Mouse (Mus musculus): ENCODE measurements around the gene P2ry2. TPM values are rescaled to one million over a fixed set of nuclear protein-coding genes. Genes with fewer than 3 reads are reported as not detected.

Gene P2ry2
- total RNA-seq, 1 experiment from 2014 or later, result 5.0 TPM

DNA sequence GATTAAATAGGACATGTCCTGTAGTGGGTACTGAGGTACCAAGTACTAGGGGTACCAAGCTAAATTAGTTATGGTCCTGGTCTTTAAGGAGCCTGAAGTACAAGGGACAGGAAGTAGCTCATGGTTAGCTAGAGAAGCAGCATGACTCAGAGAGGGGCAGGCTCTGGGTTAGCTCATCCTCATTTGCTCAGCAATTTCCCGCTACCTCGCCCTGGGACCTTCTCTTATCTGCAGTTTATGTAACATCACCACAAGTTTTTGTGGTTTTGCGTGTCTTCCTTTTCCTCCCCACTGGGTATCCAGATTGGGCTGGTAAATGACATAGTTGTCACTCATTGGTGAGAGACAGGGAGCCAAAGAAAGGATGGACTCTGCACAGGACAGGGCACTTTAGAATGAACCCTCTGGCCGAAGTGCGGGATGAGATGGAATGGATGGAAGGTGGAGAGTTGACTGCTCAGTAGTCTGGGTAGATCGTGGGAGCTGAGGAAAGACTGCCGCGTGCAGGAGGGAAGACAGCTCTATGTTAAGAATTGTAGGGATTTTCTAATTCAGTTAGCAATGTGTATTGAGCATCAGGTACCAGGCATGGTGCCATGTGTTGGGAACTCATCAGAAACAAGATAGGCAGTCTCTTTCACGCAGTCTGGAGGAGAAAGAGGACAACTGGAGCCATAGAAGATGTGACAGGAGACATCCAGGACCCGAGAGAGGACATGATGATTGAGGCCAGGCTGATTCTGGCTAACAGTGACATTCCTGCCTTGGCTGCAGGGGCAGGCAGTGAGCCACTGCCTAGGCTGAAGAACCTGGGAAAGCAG lies 15.2 kb upstream of the P2ry2 start:
- DNase-seq, result no peak

- DNase-seq, result no peak
Observed at GRCm38 (mm10) chr7:101026836-101027235, 14.2 kb upstream of the P2ry2 start.

DNA sequence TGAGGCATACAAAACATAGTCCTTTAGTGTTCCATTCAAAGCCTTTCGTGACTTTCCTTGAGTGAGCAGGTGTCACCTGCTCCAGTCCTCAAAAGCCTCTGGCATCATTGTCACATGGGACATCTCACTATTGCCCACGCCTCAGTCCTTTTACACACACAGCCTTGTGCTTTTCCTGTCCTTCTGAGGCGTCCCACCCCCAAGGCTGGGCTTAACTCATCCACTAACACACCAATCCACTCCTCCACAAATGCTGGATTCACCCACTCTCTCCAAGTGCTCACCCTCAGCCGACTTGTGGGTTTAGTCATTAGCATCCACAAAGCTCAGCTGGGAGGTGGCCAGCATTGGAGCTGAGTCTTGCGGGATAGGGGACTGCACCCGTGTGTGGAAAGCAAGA lies 4.8 kb upstream of the P2ry2 start:
- DNase-seq, result no peak

GRCm38 (mm10) chr7:101017021-101017461 lies 4.4 kb upstream of the P2ry2 start:
- no peak for DNase-seq

GRCm38 (mm10) chr7:101014985-101015384 lies 2.3 kb upstream of the P2ry2 start:
- no peak for DNase-seq

DNA sequence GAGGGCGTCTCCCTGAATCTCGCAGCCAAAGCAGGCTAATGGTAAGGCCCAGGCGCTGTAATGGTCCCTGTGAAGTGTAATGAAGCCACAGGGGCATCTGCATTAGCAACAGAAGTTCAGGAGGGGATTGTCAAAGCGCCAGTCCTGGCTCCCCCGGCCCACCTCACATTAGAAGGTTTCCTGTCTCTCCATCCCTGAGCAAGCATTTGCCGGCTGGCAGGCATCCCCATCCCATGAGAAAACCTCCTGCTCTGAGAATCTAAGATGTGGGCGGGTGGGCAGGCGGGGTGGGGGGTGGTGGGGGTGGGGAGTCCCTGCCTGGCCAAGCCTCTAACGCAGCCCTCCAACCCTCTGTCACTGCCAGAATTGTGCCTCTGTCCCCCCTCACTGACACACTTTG lies 1.4 kb upstream of the P2ry2 start:
- DNase-seq, result no peak

GRCm38 (mm10) chr7:101011681-101012367 lies 842 bp downstream of the P2ry2 start:
- peak; percentile 76 for DNase-seq

GRCm38 (mm10) chr7:101010741-101011140 lies 1.9 kb downstream of the P2ry2 start:
- no peak for DNase-seq

DNA sequence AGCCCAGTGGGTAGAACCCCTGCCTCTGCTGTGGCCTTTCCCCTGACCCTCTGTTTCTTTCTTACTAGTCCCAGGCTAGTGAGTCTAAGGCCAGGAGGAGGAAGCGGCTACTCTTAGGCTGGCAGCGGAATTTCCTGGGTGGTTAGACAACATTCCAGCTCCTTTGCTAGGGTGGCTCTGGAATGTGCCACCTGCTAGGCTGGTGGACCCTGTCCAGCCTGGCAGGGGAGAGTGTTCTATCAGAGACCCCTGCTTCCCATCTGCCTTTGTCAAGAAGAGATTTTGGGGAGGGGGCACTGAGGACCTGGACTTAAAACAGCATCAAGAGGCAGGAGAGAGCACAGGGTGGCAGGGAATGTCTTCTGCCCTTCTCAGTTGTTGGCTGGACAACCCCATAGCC lies 6.5 kb downstream of the P2ry2 start:
- no peak for DNase-seq

DNA sequence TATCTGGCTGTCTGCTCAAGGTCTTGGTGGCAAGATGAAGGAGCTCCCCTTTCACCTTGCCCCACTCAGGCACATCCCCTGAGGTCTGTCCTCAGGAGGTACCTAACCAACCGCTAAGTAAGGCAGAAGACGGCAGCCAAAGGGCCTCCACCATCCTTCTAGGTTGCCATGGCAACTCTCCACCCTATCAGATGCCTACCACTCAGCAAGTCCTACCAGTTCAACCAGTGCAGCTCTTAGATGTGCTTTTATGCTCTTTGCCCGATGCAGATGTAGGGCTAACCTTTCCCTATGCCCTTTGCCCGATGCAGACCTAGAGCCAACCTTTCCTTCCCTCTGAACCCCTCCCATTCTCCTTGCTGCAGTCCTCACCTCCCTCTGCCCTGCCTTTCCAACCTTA lies 7.5 kb downstream of the P2ry2 start:
- no peak for DNase-seq

DNA sequence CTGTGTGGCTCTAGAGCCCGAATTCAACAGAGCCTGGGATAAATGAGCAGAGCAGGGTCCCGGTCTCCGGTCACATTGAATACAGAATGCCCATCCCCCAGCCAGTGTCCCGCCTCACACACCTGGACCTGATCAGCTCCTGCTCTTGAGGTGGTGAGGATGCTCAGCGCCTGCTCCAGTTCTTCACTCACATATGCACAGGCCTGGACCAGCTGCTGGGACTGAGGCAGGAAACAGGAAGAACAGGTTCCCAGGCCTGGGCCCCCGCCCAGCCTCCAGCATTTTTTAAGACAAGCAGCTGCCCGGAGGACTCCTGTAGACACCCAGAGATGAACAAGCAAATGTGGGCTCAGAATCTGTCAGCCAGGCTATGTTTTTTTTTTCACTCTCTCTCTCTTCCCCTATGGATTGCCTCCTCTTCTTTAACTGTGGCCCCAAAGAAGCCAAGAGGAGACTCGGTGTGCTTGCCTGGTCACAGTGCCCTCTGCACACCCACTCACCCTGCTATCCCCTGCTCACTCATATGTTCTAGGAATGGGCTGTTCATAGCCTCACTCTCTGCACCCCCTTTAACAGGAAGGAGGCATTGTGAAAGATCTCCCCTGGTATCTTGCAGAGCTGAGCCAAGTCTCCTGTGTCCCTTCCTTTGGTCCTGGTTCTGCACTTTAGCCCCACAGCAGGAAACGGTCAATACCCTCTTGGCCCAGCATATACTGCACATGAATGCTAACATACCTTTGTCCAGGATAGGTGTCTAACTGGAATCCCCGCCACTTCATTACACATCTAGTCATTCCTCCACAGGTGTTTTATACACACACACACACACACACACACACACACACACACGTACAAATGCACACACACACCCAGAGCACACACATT lies 9.0 kb downstream of the P2ry2 start:
- no peak for DNase-seq

DNA sequence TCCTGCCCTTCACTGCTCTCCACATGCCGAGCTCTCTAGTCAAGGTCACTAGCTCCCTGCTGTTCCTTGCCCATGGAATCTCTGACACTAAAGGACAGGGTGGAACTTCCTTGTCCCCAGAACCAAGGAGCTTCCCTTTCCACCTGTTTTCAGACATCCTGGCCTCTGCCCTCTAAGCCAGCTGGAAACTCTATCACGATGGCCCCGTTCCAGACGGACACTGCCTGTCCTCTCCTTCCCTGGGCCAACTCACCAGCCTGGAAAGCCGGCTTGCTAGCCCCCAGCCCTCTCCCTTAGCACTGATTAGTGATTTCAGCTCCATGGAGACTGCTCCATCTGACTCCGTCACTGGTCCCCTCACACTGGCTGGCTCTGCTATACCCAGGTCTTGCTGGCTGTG lies 10.4 kb downstream of the P2ry2 start:
- DNase-seq, result peak; percentile 24

DNA sequence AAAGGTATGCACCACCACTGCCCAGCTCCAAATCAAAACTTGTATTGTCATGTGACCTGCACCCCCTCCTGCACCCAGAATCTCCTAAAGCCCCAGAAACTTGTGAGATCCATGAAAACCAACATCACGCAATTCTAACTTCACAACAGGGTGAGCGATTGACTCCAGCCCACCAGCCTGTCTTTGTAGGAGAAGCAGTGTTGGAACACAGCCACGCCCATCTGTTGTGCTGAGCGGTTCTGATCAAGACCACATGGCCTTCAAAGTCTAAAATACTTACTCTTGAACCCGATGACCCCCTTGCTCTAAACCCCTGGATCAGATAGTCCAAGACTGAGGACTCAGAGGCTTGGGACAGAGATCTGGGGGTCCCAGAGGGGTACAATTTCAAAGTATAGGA lies 13.0 kb downstream of the P2ry2 start:
- no peak for DNase-seq

DNA sequence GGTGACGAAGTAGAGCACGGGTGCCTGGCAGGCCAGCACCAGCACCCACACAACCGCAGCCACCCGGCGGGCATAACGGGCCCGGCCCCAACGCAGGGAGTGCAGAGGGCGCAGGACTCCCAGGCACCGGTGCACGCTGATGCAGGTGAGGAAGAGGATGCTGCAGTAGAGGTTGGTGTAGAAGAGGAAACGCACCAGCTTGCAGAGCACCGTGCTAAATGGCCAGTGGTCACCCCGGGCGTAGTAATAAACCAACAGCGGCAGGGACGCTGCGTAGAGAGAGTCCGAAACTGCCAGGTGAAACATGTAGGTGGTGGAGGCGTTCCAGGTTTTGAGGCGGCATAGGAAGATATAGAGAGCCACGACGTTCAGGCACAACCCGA lies 14.1 kb downstream of the P2ry2 start:
- DNase-seq, result no peak

DNA sequence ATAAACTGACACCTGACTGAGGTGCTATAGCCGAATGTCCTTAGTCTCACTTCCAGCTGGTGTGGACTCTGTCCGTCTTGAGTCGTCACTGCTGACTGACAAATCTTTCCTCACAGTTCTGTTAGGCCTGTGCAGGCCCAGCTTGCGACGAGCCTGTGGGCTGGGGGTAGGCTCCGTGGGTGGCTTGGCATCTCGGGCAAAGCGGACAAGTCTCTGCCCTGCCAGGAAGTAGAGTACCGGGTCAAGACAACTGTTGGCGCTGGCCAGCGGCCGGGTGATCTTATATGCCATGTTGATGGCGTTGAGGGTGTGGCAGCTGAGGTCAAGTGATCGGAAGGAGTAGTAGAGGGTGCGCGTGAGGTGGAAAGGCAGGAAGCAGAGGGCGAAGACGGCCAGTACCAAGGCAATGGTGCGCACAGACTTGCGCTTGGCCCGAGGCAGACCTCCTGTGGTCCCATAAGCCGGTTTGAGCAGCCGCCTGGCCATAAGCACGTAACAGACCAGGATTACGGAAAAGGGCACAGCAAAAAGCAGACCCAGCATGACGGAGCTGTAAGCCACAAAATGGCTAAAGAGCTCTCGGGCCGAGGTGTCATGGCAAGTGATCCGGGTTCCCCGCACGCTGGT lies 14.6 kb downstream of the P2ry2 start:
- DNase-seq, result no peak

- DNase-seq, result no peak
Observed at GRCm38 (mm10) chr7:100997215-100997614, 15.5 kb downstream of the P2ry2 start.

- DNase-seq, result no peak
Observed at GRCm38 (mm10) chr7:100995951-100996350, 16.7 kb downstream of the P2ry2 start.

DNA sequence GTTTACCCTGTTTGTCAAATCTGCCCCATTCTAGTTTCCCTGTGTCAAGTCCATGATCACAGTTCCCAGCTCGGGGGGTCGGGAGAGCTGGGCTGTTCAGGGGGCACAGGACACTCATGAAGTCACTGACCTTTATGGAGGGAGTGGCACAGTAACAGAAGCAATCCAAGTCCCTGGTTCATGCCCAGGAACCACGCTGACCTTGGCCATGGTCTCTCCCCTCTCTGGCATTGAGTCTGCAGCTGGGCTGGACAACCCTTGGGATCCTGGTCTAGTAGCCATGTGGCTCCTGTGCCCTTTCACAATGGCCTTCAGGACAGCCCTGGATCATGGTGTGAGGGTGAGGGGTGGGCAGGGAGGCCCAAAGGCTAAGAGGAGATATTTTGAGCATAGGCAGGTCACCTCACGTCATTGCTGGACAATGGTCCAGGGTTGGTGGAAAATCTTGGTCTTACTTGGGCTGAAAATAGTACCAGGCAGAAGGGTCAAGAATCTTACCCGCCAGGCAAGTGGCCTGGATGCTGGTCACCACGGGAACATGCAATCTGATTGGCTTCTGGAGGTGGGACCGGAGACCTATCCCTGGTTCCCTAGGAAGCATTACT lies 17.3 kb downstream of the P2ry2 start:
- peak; percentile 60 for DNase-seq

- DNase-seq, result peak; percentile 34
Observed at GRCm38 (mm10) chr7:100993166-100993565, 19.5 kb downstream of the P2ry2 start.

- no peak for DNase-seq
Observed at GRCm38 (mm10) chr7:100991972-100992371, 20.7 kb downstream of the P2ry2 start.

GRCm38 (mm10) chr7:100990636-100991311 lies 21.9 kb downstream of the P2ry2 start:
- DNase-seq, result peak; percentile 56

All from adrenal gland, postnatal 14 days (tissue).